Mouse (Mus musculus): ENCODE data around the gene Ncf2. TPM values are rescaled to one million over a fixed set of nuclear protein-coding genes. Genes with fewer than 3 reads are reported as not detected.
A peak's percentile ranks its signal among the peaks of the same experiment; 100 is the strongest.
"Not testable (repeated sequence)": the region's sequence is repeated elsewhere in the genome, so short reads cannot be mapped to it uniquely, and the experiment has no call there.

Gene Ncf2
- total and polyA plus RNA-seq, 2 experiments from 2014 or later: 1.9 to 4.1 TPM

DNA sequence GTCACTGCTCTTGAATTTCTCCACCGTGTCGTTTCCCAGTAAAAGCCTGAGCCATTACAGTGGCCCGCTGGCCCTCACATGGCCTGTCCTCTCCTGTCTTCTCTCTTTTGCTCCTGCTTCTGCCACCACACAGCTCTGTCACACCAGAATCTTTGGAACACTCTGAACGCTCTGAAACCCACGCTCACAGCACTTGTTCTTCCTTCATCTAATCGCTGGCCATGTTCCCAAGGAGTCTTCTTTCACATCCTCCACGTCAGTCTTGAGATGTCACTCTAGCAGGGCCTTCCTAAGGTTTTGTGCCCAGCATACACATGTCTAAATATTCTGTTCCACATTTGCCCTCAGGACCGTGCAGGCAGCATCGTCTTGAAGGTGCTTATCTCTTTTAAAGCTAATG, 29.0 kb upstream of the Ncf2 start:
- no peak for DNase-seq
- H3K9ac ChIP-seq: no peak overlapping the region
- no peaks in the 10 kb centered on the region for H3K4me1 ChIP-seq (ENCODE audit: insufficient read depth)
- no peaks in the 10 kb centered on the region for H3K9me3 ChIP-seq (ENCODE audit: low read length)
- H3K4me2 ChIP-seq (ENCODE audit: low read depth): no peak overlapping the region
- H3K27me3 ChIP-seq (ENCODE audit: insufficient read depth, low read length): no peaks in the 10 kb centered on the region
- WGBS: 85% methylated on average over 9 of the region's 9 CpGs
- peaks cover 51% of the 10 kb centered on the region for H3K36me3 ChIP-seq (ENCODE audit: insufficient read depth)
- H3K4me3 ChIP-seq (ENCODE audit: low read depth, low read length): no peak overlapping the region
- no peak overlapping the region for H3K27ac ChIP-seq (ENCODE audit: low read depth, low read length)
- no peak for TF ChIP-seq CTCF (IDR thresholded peaks at IDR 0.05; ENCODE audit: low read depth)
- ATAC-seq: no peak

DNA sequence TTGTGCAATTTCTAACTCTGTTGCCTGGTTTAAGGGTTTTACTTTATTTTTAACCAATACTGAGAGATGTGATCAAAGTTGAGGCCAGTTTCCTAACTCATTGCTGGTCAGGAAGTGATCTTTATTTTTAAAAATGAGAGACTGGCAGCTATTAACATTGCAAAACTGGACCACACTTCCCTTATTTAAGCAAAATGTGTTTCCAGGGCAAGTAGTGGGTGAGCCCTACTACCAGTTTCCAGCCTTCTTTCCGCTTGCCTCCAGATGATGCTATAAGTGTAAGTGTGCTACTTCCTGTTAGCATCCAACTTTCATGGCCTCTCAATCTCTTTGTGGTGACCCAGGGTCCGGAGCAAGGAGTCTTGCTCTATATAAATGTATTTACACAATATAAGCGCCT, 25.4 kb upstream of the Ncf2 start:
- 94% methylated on average over 3 of the region's 3 CpGs for WGBS
- not testable (repeated sequence) for H3K27ac ChIP-seq (ENCODE audit: low read depth, low read length); ATAC-seq; H3K27me3 ChIP-seq (ENCODE audit: insufficient read depth, low read length); H3K9ac ChIP-seq; H3K4me3 ChIP-seq (ENCODE audit: low read depth, low read length); H3K4me2 ChIP-seq (ENCODE audit: low read depth); H3K4me1 ChIP-seq (ENCODE audit: insufficient read depth); DNase-seq; H3K9me3 ChIP-seq (ENCODE audit: low read length)
- H3K36me3 ChIP-seq (ENCODE audit: insufficient read depth): peaks cover 48% of the 10 kb centered on the region

DNA sequence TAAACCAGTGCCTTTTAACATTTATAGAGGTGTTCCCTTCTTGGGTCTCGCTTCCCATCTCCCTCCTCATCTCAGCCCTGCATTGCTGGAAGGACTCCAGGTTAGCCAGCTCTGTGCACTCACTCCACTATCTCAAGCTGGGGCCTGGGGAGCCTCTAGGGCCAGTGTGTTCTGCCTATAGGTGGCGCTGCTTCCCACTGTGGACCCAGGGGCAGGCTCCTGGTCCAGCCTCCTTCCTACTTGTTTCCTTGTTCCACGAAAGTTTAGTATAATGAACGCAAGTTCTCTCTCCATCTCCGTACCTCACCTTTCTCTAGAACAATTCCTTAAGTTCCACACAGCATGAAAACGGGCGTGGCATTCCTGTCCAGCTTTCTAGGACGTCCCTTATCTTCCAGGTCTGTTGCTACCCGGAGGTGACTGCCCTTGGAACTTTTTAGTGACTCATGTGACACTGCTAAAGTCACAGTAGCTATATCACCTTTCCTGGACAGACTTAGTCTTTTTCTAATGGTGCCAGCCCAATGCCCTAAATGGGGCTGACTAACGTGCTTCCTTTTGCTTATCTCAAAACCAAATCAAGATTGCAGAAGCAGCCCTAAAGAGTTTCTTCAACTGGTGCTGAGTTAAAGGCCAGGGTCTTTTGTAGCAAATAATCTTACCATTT, 20.8 kb upstream of the Ncf2 start:
- 37% methylated on average over 10 of the region's 10 CpGs for WGBS
- H3K4me1 ChIP-seq (ENCODE audit: insufficient read depth): no peaks in the 10 kb centered on the region
- H3K9me3 ChIP-seq (ENCODE audit: low read length): no peaks in the 10 kb centered on the region
- DNase-seq: no peak
- no peaks in the 10 kb centered on the region for H3K27me3 ChIP-seq (ENCODE audit: insufficient read depth, low read length)
- no peak overlapping the region for H3K4me3 ChIP-seq (ENCODE audit: low read depth, low read length)
- peak; percentile 53; the same call in 1 of the 2 replicates for TF ChIP-seq CTCF (IDR thresholded peaks at IDR 0.05; ENCODE audit: low read depth)
- no peak overlapping the region for H3K27ac ChIP-seq (ENCODE audit: low read depth, low read length)
- no peak for ATAC-seq
- H3K36me3 ChIP-seq (ENCODE audit: insufficient read depth): peaks cover 17% of the 10 kb centered on the region
- H3K9ac ChIP-seq: no peak overlapping the region
- H3K4me2 ChIP-seq (ENCODE audit: low read depth): no peak overlapping the region

DNA sequence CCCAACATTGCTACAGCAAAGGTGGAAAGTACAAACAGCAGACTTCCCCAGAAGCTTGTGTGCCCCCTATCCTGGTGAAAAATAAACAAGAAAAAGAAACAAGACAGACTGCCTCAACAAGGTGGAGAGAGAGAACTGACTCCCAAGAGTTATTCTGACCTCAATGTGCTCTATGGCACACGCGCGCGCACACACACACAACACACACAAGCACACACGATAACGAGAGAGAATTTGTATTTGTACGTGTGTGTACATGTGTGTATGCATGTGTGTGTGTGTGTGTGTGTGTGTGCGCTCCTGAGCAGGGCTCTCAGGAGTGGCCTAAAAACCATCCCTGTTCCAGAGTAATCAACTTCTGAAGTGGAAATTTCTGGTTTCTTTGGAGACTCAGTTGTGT, 15.4 kb upstream of the Ncf2 start:
- Histone ChIP-seq H3K9me3 (ENCODE audit: low read length) (no peaks in the 10 kb centered on the region), H3K4me2 (ENCODE audit: low read depth) (no peak overlapping the region), H3K27me3 (ENCODE audit: insufficient read depth, low read length) (no peaks in the 10 kb centered on the region), H3K36me3 (ENCODE audit: insufficient read depth) (no peaks in the 10 kb centered on the region), H3K9ac (no peak overlapping the region), H3K4me3 (ENCODE audit: low read depth, low read length) (no peak overlapping the region), H3K27ac (ENCODE audit: low read depth, low read length) (no peak overlapping the region), H3K4me1 (ENCODE audit: insufficient read depth) (no peaks in the 10 kb centered on the region)
- ATAC-seq (no peak), DNase-seq (no peak)
- no peak for TF ChIP-seq CTCF (IDR thresholded peaks at IDR 0.05; ENCODE audit: low read depth)
- 97% methylated on average over 8 of the region's 8 CpGs for WGBS

DNA sequence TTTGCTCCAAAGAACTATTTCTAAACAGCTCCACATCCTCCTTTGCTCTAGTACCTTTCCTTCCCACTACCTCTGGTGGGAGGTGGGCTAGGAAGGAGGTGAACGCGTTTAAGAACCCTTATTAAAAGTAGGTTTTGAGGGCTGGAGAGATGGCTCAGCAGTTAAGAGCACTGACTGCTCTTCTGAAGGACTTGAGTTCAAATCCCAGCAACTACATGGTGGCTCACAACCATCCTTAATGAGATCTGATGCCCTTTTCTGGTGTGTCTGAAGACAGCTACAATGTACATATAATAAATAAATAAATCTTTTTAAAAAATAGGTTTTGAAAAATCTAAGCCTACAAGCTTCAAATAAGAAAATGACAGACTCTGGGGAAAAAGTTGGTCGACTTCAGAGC, 14.5 kb upstream of the Ncf2 start:
- not testable (repeated sequence) for DNase-seq; H3K27me3 ChIP-seq (ENCODE audit: insufficient read depth, low read length); ATAC-seq; H3K27ac ChIP-seq (ENCODE audit: low read depth, low read length); H3K36me3 ChIP-seq (ENCODE audit: insufficient read depth); H3K4me1 ChIP-seq (ENCODE audit: insufficient read depth); H3K9ac ChIP-seq; H3K4me2 ChIP-seq (ENCODE audit: low read depth); H3K4me3 ChIP-seq (ENCODE audit: low read depth, low read length); H3K9me3 ChIP-seq (ENCODE audit: low read length)
- WGBS: 91% methylated on average over 3 of the region's 3 CpGs

DNA sequence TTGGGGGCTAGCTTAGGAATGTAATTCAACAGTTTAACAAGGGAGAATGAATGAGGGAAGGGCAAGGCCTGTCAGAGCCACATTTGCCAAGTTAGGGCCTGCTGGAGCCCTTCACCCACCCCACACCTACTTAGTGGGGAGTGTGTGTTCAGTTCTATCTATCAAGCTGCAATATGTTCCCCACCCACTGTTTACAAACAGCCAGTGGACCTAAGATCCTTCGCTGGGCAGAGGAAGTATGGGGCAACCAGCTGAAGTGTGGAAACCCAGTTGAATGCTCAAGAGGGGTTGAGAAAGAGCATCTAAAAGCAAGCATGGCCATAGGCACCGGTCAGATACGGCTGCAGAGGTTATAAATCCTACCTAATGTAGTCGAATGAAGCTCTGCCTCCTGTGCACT, 13.0 kb upstream of the Ncf2 start:
- H3K4me3 ChIP-seq (ENCODE audit: low read depth, low read length): no peak overlapping the region
- TF ChIP-seq CTCF (IDR thresholded peaks at IDR 0.05; ENCODE audit: low read depth): no peak
- ATAC-seq (no peak), DNase-seq (no peak)
- H3K36me3 ChIP-seq (ENCODE audit: insufficient read depth): no peaks in the 10 kb centered on the region
- no peaks in the 10 kb centered on the region for H3K4me1 ChIP-seq (ENCODE audit: insufficient read depth)
- no peak overlapping the region for H3K27ac ChIP-seq (ENCODE audit: low read depth, low read length)
- H3K9ac ChIP-seq: no peak overlapping the region
- H3K9me3 ChIP-seq (ENCODE audit: low read length): no peaks in the 10 kb centered on the region
- no peak overlapping the region for H3K4me2 ChIP-seq (ENCODE audit: low read depth)
- H3K27me3 ChIP-seq (ENCODE audit: insufficient read depth, low read length): no peaks in the 10 kb centered on the region
- WGBS: 93% methylated on average over 4 of the region's 4 CpGs

DNA sequence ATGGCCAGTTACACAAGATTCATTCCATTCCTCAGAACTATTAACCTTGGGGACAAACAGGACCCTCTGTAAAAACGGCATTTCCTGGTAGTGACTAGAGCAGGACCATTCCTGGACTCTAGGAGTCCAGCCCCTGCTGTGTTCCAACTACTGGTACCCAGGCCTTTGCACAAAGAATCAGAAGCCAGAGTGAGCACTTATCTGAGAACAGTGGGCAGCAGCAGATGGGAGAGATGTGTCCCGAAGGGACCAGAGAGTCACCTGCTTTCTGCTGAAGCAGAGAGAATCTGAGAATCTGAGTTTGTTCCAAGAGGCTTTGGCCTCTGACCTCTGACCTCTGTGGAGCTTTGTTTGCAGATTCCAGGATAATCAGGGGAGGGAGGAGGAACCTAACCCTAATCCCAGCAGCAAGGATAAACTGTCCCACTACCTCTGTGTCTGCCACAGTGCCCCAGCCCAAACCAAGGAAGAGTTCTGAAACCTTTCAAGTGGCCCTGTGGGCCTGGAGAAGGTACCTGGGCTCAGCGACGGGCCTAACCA, 11.8 kb upstream of the Ncf2 start:
- no peaks in the 10 kb centered on the region for H3K4me1 ChIP-seq (ENCODE audit: insufficient read depth)
- no peak overlapping the region for H3K27ac ChIP-seq (ENCODE audit: low read depth, low read length)
- no peak for DNase-seq
- WGBS: 19% methylated on average over 4 of the region's 4 CpGs
- no peak for ATAC-seq
- no peak overlapping the region for H3K4me2 ChIP-seq (ENCODE audit: low read depth)
- no peaks in the 10 kb centered on the region for H3K9me3 ChIP-seq (ENCODE audit: low read length)
- no peak overlapping the region for H3K4me3 ChIP-seq (ENCODE audit: low read depth, low read length)
- H3K9ac ChIP-seq: no peak overlapping the region
- no peaks in the 10 kb centered on the region for H3K27me3 ChIP-seq (ENCODE audit: insufficient read depth, low read length)
- H3K36me3 ChIP-seq (ENCODE audit: insufficient read depth): no peaks in the 10 kb centered on the region
- no peak for TF ChIP-seq CTCF (IDR thresholded peaks at IDR 0.05; ENCODE audit: low read depth)
